Mouse (Mus musculus): Measurements from ENCODE around the gene Rhbg. TPM values are rescaled to one million over a fixed set of nuclear protein-coding genes. Genes with fewer than 3 reads are reported as not detected.

The Rhbg gene
- polyA plus RNA-seq (2015; fragmentation: Illumina TruSeq; extraction: RNeasy Lipid Tissue Mini Kit (QIAGEN cat#74804); ENCODE audit: insufficient read depth, low read depth, low replicate concordance) = not detected

DNA sequence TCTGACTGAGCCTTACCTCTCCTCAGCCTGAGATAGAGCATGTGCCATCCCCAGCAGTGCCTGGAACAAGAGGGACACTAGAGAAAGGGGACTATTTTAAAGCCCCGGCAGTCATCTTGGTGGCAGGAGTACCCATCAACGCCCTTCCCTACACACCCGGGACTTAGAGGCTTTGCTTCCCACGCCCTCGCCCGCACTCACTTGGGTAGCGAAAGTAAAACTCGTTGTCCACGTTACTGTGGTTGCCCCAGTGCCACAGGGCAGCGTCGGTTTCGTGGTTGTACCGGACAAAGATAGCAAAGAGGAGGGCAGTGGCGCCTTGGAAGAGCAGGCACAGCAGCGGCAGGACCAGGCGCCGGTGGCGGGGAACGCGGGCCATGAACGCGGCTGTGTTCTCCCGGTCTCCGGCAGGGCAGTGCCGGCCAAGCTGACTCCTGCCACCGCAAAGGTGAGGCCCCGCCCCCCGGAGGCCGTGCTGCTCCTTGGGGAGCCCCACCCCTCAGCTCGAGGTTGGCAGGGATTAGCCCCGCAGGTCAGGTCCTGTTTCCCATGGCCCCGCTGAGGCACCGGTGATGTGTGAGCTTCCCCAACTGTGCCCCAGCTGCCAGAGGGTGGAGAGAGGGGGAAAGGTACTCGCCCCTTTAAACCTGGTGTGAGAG, at the start of gene Rhbg:
Rhbg (minus strand) TSS at position 442 of the 659 bp plus-strand sequence.

DNA sequence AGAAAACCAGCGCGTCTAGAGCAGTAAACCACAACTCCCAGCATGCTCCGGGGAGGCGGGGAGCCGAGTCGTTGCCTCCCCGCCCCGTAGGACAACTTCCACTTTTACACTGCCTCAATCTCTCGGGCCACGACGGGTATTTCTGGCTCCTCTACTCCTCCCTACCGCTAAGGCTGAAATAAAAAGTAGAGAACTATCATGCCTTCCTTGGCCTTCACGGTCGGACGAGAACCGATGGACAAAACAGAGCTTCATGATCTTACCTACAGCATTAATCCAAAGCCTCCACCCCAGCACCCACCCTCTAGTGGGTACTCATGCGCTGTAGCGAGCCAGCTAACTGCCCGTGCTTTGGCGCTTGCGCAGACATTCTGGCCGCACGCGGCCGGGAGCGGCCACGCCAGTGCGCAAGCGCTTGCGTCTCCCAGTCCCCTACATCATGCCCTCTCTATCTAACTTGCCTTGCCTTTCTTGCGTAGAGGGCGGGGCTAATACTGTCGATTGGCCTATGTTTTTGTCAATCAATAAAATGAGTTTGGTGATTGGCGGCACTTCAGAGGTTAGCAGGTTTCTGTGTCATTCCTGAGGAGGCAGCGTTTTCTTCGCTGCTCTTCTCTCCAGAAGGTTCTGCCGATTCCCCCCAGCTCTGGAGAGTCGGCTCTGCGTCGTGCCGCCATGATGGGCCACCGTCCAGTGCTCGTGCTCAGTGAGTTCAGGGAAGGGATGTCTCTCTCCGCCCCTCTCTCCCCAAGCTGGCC, 42.2 kb upstream of the Rhbg start, which contains the start of the genes Tsacc and Cct3:
Tsacc (minus strand) TSS at position 439 of the 758 bp plus-strand sequence.
Cct3 (plus strand) TSS at position 556 of the 758 bp plus-strand sequence.

DNA sequence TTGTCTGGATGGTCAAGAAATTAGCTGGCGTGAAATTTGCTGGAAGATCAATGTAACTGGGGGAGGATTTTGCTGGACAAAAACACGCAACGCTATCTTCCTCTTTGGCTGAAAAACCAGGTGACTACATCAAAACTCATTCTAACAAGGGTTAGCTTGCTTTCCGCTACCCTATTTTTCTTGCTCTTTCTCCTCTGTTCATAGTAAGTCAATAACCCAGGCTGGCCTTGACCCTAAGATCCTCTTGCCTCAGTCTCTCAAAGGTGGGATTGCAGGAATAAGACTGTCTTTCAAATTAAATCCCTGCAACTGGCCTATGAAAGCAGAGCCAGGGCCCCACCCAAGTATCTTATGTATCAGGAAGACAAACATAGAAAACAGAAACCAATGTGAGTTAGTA, 32.6 kb upstream of the Rhbg start, which contains the start of gene Gm38392:
Gm38392 (minus strand) TSS at position 101 of the 400 bp plus-strand sequence.

Other genes starting within 250 kb of the Rhbg start
- gene Hapln2, start 227.1 kb downstream of the Rhbg start, polyA plus RNA-seq (2015; fragmentation: Illumina TruSeq; extraction: RNeasy Lipid Tissue Mini Kit (QIAGEN cat#74804); ENCODE audit: insufficient read depth, low read depth, low replicate concordance) = not detected
- 6.5 TPM for gene Gpatch4, start 211.6 kb downstream of the Rhbg start, polyA plus RNA-seq (2015; fragmentation: Illumina TruSeq; extraction: RNeasy Lipid Tissue Mini Kit (QIAGEN cat#74804); ENCODE audit: insufficient read depth, low read depth, low replicate concordance)
- gene Naxe, start 196.2 kb downstream of the Rhbg start, polyA plus RNA-seq (2015; fragmentation: Illumina TruSeq; extraction: RNeasy Lipid Tissue Mini Kit (QIAGEN cat#74804); ENCODE audit: insufficient read depth, low read depth, low replicate concordance) = 22.0 TPM
- gene Ttc24, start 176.4 kb downstream of the Rhbg start, polyA plus RNA-seq (2015; fragmentation: Illumina TruSeq; extraction: RNeasy Lipid Tissue Mini Kit (QIAGEN cat#74804); ENCODE audit: insufficient read depth, low read depth, low replicate concordance) = not detected
- 0.24 TPM for gene Iqgap3, start 172.7 kb downstream of the Rhbg start, polyA plus RNA-seq (2015; fragmentation: Illumina TruSeq; extraction: RNeasy Lipid Tissue Mini Kit (QIAGEN cat#74804); ENCODE audit: insufficient read depth, low read depth, low replicate concordance)
- 22.1 TPM for gene Mef2d, start 112.3 kb downstream of the Rhbg start, polyA plus RNA-seq (2015; fragmentation: Illumina TruSeq; extraction: RNeasy Lipid Tissue Mini Kit (QIAGEN cat#74804); ENCODE audit: insufficient read depth, low read depth, low replicate concordance)
- not detected for gene Gm38392, start 32.5 kb upstream of the Rhbg start, polyA plus RNA-seq (2015; fragmentation: Illumina TruSeq; extraction: RNeasy Lipid Tissue Mini Kit (QIAGEN cat#74804); ENCODE audit: insufficient read depth, low read depth, low replicate concordance)
- gene Tsacc, start 42.3 kb upstream of the Rhbg start, polyA plus RNA-seq (2015; fragmentation: Illumina TruSeq; extraction: RNeasy Lipid Tissue Mini Kit (QIAGEN cat#74804); ENCODE audit: insufficient read depth, low read depth, low replicate concordance) = 6.5 TPM
- 53.2 TPM for gene Cct3, start 42.4 kb upstream of the Rhbg start, polyA plus RNA-seq (2015; fragmentation: Illumina TruSeq; extraction: RNeasy Lipid Tissue Mini Kit (QIAGEN cat#74804); ENCODE audit: insufficient read depth, low read depth, low replicate concordance)
- 33.7 TPM for gene Glmp, start 70.3 kb upstream of the Rhbg start, polyA plus RNA-seq (2015; fragmentation: Illumina TruSeq; extraction: RNeasy Lipid Tissue Mini Kit (QIAGEN cat#74804); ENCODE audit: insufficient read depth, low read depth, low replicate concordance)
- 0.63 TPM for gene Tmem79, start 81.4 kb upstream of the Rhbg start, polyA plus RNA-seq (2015; fragmentation: Illumina TruSeq; extraction: RNeasy Lipid Tissue Mini Kit (QIAGEN cat#74804); ENCODE audit: insufficient read depth, low read depth, low replicate concordance)
- 19.8 TPM for gene Smg5, start 81.6 kb upstream of the Rhbg start, polyA plus RNA-seq (2015; fragmentation: Illumina TruSeq; extraction: RNeasy Lipid Tissue Mini Kit (QIAGEN cat#74804); ENCODE audit: insufficient read depth, low read depth, low replicate concordance)
- 3.1 TPM for gene Paqr6, start 109.9 kb upstream of the Rhbg start, polyA plus RNA-seq (2015; fragmentation: Illumina TruSeq; extraction: RNeasy Lipid Tissue Mini Kit (QIAGEN cat#74804); ENCODE audit: insufficient read depth, low read depth, low replicate concordance)
- 24.3 TPM for gene Bglap3, start 118.0 kb upstream of the Rhbg start, polyA plus RNA-seq (2015; fragmentation: Illumina TruSeq; extraction: RNeasy Lipid Tissue Mini Kit (QIAGEN cat#74804); ENCODE audit: insufficient read depth, low read depth, low replicate concordance)
- not detected for gene Bglap2, start 124.0 kb upstream of the Rhbg start, polyA plus RNA-seq (2015; fragmentation: Illumina TruSeq; extraction: RNeasy Lipid Tissue Mini Kit (QIAGEN cat#74804); ENCODE audit: insufficient read depth, low read depth, low replicate concordance)
- gene Bglap, start 129.8 kb upstream of the Rhbg start, polyA plus RNA-seq (2015; fragmentation: Illumina TruSeq; extraction: RNeasy Lipid Tissue Mini Kit (QIAGEN cat#74804); ENCODE audit: insufficient read depth, low read depth, low replicate concordance) = not detected
- gene Pmf1, start 155.6 kb upstream of the Rhbg start, polyA plus RNA-seq (2015; fragmentation: Illumina TruSeq; extraction: RNeasy Lipid Tissue Mini Kit (QIAGEN cat#74804); ENCODE audit: insufficient read depth, low read depth, low replicate concordance) = 2.7 TPM
- gene Slc25a44, start 170.4 kb upstream of the Rhbg start, polyA plus RNA-seq (2015; fragmentation: Illumina TruSeq; extraction: RNeasy Lipid Tissue Mini Kit (QIAGEN cat#74804); ENCODE audit: insufficient read depth, low read depth, low replicate concordance) = 5.0 TPM
- gene Sema4a, start 206.5 kb upstream of the Rhbg start, polyA plus RNA-seq (2015; fragmentation: Illumina TruSeq; extraction: RNeasy Lipid Tissue Mini Kit (QIAGEN cat#74804); ENCODE audit: insufficient read depth, low read depth, low replicate concordance) = 8.8 TPM

Data from pancreas, adult 10 weeks (tissue).